Mouse (Mus musculus): Measurements from ENCODE around the gene Lamb2. TPM values are rescaled to one million over a fixed set of nuclear protein-coding genes. Genes with fewer than 3 reads are reported as not detected.

The Lamb2 gene
- 147 and 181 TPM in 2 replicates for polyA plus RNA-seq (2012; rRNA removed)

- DNase-seq (ENCODE audit: low spot score): no peak
Measured at GRCm38 (mm10) chr9:108479721-108480351, at the start of gene Lamb2. Lamb2 (plus strand) TSS chr9:108479736.

GRCm38 (mm10) chr9:108431431-108432067, 48.0 kb upstream of the Lamb2 start:
- DNase-seq (ENCODE audit: low spot score): no peak

GRCm38 (mm10) chr9:108436182-108436581, 43.4 kb upstream of the Lamb2 start, which contains the start of gene BC048562:
BC048562 (plus strand) TSS chr9:108436482.
- DNase-seq (ENCODE audit: low spot score): no peak

- DNase-seq (ENCODE audit: low spot score): no peak
Measured at GRCm38 (mm10) chr9:108439176-108439575, 40.4 kb upstream of the Lamb2 start.

- no peak for DNase-seq (ENCODE audit: low spot score)
Measured at GRCm38 (mm10) chr9:108440485-108440884, 39.1 kb upstream of the Lamb2 start.

- no peak for DNase-seq (ENCODE audit: low spot score)
Measured at GRCm38 (mm10) chr9:108441236-108441919, 38.2 kb upstream of the Lamb2 start.

GRCm38 (mm10) chr9:108445125-108445524, 34.4 kb upstream of the Lamb2 start:
- DNase-seq (ENCODE audit: low spot score): no peak

- no peak for DNase-seq (ENCODE audit: low spot score)
Measured at GRCm38 (mm10) chr9:108449860-108450259, 29.7 kb upstream of the Lamb2 start.

- no peak for DNase-seq (ENCODE audit: low spot score)
Measured at GRCm38 (mm10) chr9:108450292-108451169, 29.0 kb upstream of the Lamb2 start.

- no peak for DNase-seq (ENCODE audit: low spot score)
Measured at GRCm38 (mm10) chr9:108451170-108451493, 28.4 kb upstream of the Lamb2 start.

GRCm38 (mm10) chr9:108451519-108452160, 27.9 kb upstream of the Lamb2 start:
- DNase-seq (ENCODE audit: low spot score): no peak

GRCm38 (mm10) chr9:108452291-108452906, 27.1 kb upstream of the Lamb2 start:
- DNase-seq (ENCODE audit: low spot score): peak; percentile 80

- DNase-seq (ENCODE audit: low spot score): no peak
Measured at GRCm38 (mm10) chr9:108452911-108453310, 26.6 kb upstream of the Lamb2 start.

- DNase-seq (ENCODE audit: low spot score): no peak
Measured at GRCm38 (mm10) chr9:108453458-108453857, 26.1 kb upstream of the Lamb2 start.

GRCm38 (mm10) chr9:108454429-108454828, 25.1 kb upstream of the Lamb2 start:
- no peak for DNase-seq (ENCODE audit: low spot score)

GRCm38 (mm10) chr9:108455747-108456571, 23.6 kb upstream of the Lamb2 start:
- no peak for DNase-seq (ENCODE audit: low spot score)

- DNase-seq (ENCODE audit: low spot score): no peak
Measured at GRCm38 (mm10) chr9:108456953-108457352, 22.6 kb upstream of the Lamb2 start.

- no peak for DNase-seq (ENCODE audit: low spot score)
Measured at GRCm38 (mm10) chr9:108459939-108460318, 19.6 kb upstream of the Lamb2 start.

- DNase-seq (ENCODE audit: low spot score): peak; percentile 70
Measured at GRCm38 (mm10) chr9:108460319-108461178, 19.0 kb upstream of the Lamb2 start, which contains the start of gene Ccdc71. Ccdc71 (plus strand) TSS chr9:108460527.
